Mouse (Mus musculus) small intestine, adult 2 months (tissue): ENCODE data around the gene Tecpr2.

ENCODE experiments used
- CTCF ChIP-seq: fragments of 200-500 bp; IDR thresholded peaks from 2 replicates; pipeline ENCODE4 v1.5.1; 2012; ENCODE audit warnings: low read depth, mild to moderate bottlenecking, control low read depth, inconsistent platforms, low read length, moderate library complexity, mixed read lengths; ENCODE audit not compliant: insufficient replicate concordance, insufficient read length; ENCODE audit errors: extremely low read depth
- POLR2A ChIP-seq: fragments of 200-500 bp; IDR thresholded peaks from 2 replicates; pipeline ENCODE4 v1.6.1; 2012; ENCODE audit warnings: low read depth, mild to moderate bottlenecking, control low read depth, inconsistent platforms, low read length, moderate library complexity

DNA sequence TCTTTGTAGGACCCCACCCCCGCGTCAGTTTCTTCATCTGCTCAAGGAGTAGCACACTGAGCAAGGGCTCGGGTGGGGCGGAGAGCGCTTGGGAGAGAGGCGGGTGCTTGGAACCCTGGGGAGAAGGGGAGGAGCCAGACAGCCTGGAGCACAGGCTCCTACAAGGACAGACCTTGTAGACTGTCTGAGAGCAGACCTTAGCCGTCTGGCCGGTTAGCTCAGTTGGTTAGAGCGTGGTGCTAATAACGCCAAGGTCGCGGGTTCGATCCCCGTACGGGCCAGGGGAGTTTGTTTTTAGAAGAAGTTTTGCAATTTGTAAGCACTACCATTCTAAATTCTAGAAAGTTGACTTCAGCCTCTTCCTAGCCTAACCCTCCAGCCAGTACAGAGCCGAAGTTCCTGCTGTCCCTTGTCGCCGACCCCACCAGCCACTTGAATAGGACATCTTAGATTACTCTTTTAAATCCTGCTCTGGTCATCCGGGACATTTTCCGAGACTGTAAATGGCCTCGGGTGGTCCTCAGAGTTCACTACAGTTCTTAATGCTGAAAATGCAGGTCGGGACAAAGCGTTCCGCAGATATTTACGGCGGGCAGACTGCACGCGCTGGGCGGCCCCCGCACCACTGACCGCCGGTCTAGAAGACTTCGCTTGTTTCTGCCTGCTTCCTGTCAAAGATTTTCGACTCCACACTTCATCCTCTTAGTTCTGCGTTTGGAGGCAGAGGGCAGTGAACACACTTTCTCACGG is 43.8 kb upstream of the Tecpr2 start:
- TF ChIP-seq POLR2A (0 out of 2 replicates have a peak, but pooled peaks have one; percentile 30), CTCF (no peak)
